Mouse (Mus musculus) embryo, embryonic 9.5 days (tissue): Measurements from ENCODE around the gene Nr2f6.

Source experiments
- DNase-seq: peaks from one replicate; pipeline ENCODE4 v3.0.0-alpha.2; 2017; ENCODE audit errors: extremely low spot score

Gene Nr2f6

DNA sequence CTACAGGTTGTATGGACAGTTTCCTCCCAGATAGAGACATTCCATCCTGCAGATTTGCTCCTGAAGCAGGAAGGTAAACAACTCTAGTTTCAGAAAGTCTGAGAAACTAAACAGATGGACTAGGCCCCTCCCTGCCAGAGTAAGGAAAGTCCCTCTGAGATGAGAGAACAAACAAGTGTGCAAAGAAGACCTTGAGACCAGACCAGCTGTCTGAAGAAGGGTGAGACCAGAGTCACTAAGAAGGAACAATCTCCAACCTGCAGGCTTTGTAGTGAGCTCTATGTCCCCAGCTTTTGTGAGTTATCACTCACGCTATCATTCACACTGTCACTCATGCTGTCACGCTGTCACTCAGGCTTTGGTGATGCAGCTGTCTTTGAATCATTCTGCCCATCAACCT, 9.9 kb upstream of the Nr2f6 start:
- no peak for DNase-seq

DNA sequence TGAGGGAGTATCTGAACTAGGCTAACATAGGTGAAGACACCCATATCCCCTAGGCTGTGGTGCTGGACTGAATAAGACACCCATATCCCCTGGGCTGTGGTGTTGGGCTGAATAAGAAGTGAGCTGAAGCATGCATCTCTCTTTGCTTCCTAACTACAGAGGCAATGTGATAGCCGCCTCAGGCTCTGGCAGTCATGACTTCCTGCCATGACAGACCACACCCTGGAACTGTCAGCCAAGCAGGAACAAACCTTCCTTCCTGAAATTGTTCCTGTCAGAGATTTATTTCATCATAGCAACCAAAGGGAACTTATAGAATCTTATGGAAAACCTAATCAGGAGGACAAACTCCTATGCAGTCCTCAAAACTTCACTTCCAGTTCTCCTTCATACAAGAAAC, 6.5 kb upstream of the Nr2f6 start:
- no peak for DNase-seq

DNA sequence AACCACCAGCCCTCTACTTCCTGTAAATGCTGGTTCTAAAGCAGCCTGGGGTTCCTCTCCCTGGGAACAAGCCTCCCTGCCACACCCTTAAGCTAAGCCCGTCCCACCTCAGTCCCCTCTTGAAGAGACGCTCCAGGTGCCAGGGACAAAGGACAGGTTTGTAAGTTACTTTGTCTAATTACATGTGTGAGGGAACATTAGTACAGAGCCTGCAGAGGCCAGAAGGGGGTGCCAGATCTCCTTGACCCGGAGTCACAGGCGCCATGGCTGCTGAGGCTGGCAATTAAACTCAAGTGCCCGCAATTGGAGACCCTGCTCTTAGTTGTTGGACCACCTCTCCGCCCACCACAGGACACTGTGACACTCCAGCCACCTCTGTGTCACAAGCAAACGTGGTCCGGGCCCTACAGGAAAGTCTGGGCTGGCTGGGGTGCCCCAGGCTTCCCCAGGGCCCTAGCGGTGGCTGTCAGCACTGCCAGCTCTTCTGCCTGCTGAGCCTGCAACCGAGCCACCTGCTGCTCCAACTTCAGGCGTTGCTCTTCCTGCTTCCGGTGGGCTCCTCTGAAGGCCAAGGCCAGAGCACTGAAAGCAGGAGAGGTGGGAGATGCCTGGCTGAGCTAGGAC, 3.6 kb upstream of the Nr2f6 start:
- DNase-seq = no peak

- no peak for DNase-seq
These were observed 2.1 kb upstream of the Nr2f6 start for GRCm38 (mm10) chr8:71383860-71384259.

- peak; percentile 73 for DNase-seq
These were observed 1.6 kb upstream of the Nr2f6 start for GRCm38 (mm10) chr8:71383396-71383795.

GRCm38 (mm10) chr8:71381971-71382961, 506 bp upstream of the Nr2f6 start:
- peak; percentile 92 for DNase-seq

DNA sequence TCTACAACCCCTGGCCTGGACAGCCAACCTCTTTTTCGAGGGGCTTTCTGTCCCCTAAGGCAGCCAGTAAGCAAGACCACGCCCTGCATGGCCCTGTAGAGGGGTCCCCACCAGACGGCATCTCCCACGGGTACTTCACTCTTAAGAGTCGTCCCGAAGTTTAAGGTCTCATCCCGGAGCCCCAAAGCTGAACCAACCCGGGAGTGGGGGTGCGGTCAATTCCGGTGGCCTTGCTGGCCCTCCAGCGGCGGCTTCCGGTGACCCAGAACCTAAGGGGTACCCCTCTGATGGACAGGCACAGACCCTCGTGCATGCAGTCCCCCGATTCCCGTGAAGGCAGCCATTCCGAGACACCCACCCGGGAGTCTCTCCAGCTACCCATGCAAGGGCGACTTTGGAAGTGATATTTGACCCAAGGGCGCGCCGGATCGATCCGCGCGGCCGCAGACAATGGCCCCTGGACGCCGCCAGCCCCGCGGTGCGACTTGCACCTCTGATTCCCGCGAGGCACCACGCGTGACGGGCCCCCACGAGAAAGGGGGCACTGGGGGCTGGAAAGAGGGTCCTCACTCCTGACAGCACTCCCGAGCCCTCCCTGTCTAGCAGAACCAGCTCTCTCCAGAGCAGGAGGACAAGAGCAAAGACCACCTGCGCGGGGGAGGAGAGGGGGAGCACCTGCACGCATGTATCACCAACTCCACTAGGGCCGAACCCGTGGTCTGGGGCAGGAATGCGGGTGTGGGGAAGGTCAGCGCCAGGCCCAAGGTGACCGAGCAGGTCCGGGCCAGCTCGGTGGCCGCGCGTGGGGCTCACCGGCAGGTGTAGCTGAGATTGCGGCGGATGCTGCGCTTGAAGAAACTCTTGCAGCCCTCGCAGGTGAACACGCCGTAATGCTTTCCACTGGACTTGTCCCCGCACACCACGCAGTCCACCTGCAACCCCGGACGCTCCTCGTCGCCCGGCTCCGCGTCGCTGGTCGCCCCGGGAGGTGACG, 1.3 kb downstream of the Nr2f6 start:
- peak; percentile 49 for DNase-seq

DNA sequence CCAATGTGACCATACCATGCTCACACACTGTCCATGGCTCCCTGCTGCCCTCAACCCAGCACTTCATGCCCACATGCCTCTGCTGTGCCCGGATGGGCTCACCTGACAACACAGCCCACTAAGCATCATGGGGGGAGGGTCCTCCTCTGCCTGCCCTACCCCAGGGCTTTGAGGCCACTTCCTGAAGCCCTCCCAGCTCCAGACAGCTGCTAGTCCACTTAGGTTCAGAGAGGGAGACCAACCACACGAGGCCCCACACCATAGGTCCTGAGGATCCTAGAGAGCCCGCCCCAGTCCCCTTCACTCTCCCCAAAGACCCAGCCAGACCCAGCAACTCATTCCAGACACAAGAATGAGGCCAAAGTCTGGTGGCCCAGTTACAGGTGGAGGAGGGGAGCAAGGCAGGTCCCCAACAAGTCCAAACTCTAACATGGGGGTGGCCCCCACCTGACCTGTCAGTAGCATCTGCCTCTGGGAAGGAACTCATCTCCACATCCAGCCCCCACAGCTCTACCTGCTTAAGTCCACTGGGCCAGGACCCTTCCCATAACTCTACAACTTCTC, 2.2 kb downstream of the Nr2f6 start:
- DNase-seq = peak; percentile 28

- DNase-seq = no peak
These were observed 2.8 kb downstream of the Nr2f6 start for GRCm38 (mm10) chr8:71379008-71379407.

GRCm38 (mm10) chr8:71376423-71377030, 5.2 kb downstream of the Nr2f6 start:
- no peak for DNase-seq

DNA sequence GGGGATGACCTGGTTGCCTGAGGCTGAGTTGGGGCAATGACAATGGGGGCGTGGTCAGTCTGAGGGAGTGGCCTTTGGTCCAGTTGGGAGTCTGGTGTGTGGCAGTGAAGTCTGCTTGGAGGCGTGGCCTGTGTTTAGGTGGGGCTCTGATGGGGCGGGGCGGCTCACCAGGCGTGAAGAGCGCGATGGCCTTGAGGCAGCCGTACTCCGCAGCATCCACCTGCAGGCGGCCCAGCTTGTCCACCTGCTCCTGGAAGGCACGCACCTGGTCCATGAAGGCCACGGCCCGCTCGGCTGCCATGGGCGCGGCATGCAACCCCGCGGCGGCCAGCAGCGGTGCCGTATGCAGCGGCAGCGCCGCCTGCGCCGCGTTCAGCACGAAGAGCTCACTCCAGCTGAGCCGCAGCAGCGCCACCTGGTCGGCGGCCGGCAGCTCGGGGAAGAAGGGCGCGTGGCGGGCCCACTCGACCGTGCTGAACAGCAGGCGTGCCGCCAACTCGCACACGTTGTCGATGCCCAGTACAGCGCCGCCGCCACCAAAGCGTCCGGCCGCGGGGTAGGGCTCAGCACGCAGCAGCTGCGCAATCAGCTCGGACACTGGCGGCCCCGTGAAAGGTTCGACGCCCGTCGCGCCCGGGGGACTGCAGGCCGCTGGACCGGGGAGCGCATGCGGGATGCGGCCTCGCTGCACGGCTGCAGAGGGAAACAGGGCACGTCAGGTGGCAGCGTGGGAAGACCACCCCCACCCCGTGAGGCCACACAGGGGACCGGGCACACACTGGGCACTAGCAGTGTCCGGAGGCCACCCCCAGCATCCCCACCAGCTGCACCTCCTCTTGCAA, 6.0 kb downstream of the Nr2f6 start:
- peak; percentile 76 for DNase-seq

DNA sequence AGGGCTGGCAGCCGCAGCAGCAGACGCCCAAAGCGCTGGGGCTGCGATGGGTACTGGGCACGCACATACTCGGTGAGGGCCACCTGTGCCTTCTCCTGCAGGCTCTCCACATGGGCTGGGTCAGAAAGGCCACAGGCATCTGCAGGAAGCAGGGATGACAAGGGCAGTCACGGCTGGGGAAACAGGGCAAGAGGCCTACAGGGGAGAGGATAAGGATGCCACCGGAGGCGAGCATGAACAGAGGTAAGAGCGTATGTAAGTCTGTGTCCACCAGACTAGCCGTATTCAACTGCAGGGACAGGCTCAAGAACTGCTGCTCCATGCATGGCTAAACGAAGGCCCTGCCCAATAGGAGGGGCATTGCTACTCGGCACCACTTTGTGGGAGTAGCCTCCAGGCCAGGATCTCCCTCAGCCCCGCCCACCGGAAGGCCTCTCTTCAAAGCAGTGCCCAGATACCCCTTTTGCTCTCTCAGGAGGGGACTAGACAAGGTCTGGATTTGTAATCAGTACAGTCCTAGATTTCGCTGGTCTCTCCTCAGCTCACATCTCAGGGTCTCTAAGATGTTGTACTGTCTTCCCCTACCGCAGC, 7.0 kb downstream of the Nr2f6 start:
- no peak for DNase-seq

GRCm38 (mm10) chr8:71373000-71373399, 8.8 kb downstream of the Nr2f6 start:
- no peak for DNase-seq

DNA sequence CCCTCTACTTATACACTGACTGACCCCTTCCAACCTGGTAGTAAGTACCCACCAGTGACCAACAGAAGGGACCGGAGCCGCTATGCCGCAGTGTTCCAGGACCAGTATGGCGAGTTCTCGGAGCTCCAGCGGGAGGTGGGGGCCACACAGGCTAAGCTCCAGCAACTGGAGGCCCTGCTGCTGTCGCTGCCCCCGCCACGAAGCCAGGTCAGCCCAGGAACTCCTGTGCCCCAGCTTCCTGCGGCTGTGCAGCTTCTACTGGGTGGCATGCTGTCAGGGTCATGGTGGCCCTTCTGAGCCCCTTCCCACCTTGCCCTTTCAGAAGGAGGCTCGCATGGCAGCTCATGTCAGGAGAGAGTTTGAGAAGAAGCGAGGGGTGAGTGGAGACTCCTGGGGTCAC, 9.3 kb downstream of the Nr2f6 start:
- no peak for DNase-seq

GRCm38 (mm10) chr8:71371236-71371848, 10.4 kb downstream of the Nr2f6 start, which contains the start of gene Ocel1:
Gene Ocel1, plus strand, starts transcription at chr8:71371298.
- peak; percentile 95 for DNase-seq

DNA sequence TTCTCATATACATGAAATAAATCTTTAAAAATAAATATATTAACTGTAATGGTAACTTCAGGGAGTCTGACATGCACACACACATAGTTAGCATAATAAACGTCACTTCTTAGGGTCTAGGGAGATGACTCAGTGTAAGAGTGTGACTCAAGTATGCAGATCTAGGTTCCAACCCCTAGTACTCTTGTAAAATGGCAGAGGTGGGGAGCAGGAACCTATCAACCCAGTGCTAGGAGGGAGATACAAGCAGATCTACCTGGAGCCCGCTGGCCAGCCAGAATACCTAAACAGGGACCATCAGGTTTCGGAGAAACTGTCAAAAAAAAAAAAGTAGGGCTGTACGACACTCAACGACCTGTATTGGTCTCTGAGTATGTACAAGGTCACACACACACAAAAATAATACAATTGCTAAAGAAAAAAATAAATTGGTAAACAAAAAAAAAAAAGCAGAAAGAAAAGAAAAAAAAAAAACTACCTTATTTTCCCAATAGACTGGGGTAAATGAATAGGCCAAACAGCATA, 11.0 kb downstream of the Nr2f6 start:
- no peak for DNase-seq

DNA sequence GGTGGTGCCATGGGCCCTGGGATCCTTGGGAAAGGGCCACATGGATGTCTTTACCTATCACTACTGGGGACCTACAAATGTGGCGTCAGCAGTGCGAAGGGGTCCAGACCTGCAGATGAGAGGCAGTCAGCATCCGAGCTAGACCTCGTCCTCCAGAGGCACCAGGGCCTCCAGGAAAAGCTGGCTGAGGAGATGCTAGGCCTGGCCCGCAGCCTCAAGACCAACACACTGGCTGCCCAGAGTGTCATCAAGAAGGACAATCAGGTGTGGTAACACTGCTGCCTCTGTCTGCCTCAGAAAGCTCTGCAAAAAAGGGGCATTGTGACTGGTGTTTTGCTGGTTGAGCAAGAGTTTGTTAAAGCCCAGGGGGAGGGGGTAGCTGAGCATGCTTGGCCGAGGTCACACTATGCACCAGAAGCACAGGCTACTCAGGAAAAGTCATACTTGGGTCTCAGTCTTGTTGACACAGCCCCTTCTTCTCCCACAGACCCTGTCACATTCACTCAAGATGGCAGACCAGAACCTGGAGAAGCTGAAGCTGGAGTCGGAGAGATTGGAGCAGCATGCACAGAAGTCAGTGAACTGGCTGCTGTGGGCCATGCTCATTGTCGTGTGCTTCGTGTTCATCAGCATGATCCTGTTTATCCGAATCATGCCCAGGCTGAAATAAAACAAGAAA, 12.6 kb downstream of the Nr2f6 start:
- no peak for DNase-seq

GRCm38 (mm10) chr8:71368366-71368765, 13.4 kb downstream of the Nr2f6 start:
- no peak for DNase-seq
